ENCODE assay signal across 8 mouse cellular contexts in the genomic region with DNA sequence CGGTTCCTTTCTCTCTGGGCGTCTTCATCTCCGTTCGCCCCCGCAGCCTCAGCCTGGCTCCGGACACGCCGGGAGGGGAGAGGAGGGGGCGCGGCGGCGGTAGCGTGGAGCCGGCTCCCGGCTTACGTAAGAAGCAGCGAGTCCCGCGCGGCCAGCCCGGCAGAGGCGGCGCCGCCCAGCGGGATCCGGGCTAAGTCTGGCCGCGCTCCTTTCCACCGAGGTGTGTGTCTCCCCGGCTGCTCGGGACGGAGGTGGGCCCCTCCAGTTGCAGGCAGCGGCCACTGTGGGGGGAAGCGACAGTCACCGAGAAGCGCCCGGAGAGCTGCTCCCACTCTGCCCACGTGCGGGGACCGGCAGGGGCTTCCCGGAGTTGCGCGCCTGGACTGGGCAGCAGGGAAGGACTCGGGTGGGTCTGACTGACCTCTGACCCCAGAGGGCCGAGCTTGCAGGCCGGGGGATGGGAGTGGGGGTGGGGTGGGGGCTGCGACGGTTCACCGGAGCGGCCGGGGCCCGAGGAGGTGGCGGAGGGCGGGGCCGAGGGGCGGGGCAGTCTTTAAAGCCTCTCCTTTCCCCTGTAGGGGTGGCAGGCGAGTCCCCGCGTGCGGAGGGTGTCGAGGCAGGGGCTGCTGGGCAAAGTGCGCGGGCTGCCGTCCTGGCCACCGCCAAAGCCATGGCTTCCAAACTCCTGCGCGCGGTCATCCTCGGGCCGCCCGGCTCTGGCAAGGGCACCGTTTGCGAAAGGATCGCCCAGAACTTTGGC. TPM values are rescaled to one million over a fixed set of nuclear protein-coding genes. Genes with fewer than 3 reads are reported as not detected.
DNase-seq lines count a peak whose midpoint lies in the region; ATAC-seq lines count a peak whose summit lies in the region.

Gene Ak4 (plus strand): TSS at position 127 of the 760 bp plus-strand sequence.

- 0% methylated on average over 52 of the region's 74 CpGs for WGBS in hindbrain, embryonic 13.5 days

- H3K4me2 ChIP-seq in hindbrain, embryonic 13.5 days: peak within 1 kb of the TSS; percentile 99

- 0 out of 2 replicates have a peak within 1 kb of the TSS, but pooled peaks have one; percentile 8 for H3K27ac ChIP-seq in hindbrain, embryonic 13.5 days

- DNase-seq in WW6 (ENCODE audit: low read depth, low spot score): peak; percentile 38
- DNase-seq in cerebellum, adult 9-11 months: peak; percentile 82
- DNase-seq in frontal cortex, postnatal 36 days (ENCODE audit: low spot score in 2 of 2): peak; percentile 59 to 65
- DNase-seq in layer of hippocampus, postnatal 36 days: peak; percentile 61 to 65
- DNase-seq in lung, postnatal 36 days: peak; percentile 46
- peak; percentile 74 to 76 for DNase-seq in right cerebral cortex, adult 2 months (ENCODE audit: low spot score in 2 of 2)
- DNase-seq in c-Kit-positive CD71-positive TER-119-positive erythroid progenitor cells, embryonic 14.5 days (ENCODE audit: low spot score): no peak

- ATAC-seq in hindbrain, embryonic 13.5 days (ENCODE audit: low FRiP score): peak; percentile 80

- H3K27me3 ChIP-seq in hindbrain, embryonic 13.5 days: peaks cover 18% of the 10 kb centered on the region

- peak within 1 kb of the TSS; percentile 80 for H3K9ac ChIP-seq in hindbrain, embryonic 13.5 days

- no peaks in the 10 kb centered on the region for H3K9me3 ChIP-seq in hindbrain, embryonic 13.5 days

- H3K36me3 ChIP-seq in hindbrain, embryonic 13.5 days: no peaks in the 10 kb centered on the region

- peaks cover 11% of the 10 kb centered on the region for H3K4me1 ChIP-seq in hindbrain, embryonic 13.5 days (replicated peaks)

- peak within 1 kb of the TSS; percentile 68 for H3K4me3 ChIP-seq in hindbrain, embryonic 13.5 days

RNA-seq across cellular contexts. Expression of gene Ak4, which starts in this region (rescaled TPM):
- 7.5 and 7.9 TPM in 2 replicates for polyA plus RNA-seq in hindbrain, embryonic 13.5 days (2015; fragmentation: Nextera tagmentation; extraction: Ambion mirVana)
- 10 to 100 TPM; 78.1 to 95.3 TPM for total RNA-seq in layer of hippocampus, postnatal 36 days (2021)
